Mouse (Mus musculus): ENCODE results near the gene Fcgr2b. TPM values are rescaled to one million over a fixed set of nuclear protein-coding genes. Genes with fewer than 3 reads are reported as not detected.

Fcgr2b gene
- polyA plus RNA-seq, 2 experiments = 2.1 TPM

DNA sequence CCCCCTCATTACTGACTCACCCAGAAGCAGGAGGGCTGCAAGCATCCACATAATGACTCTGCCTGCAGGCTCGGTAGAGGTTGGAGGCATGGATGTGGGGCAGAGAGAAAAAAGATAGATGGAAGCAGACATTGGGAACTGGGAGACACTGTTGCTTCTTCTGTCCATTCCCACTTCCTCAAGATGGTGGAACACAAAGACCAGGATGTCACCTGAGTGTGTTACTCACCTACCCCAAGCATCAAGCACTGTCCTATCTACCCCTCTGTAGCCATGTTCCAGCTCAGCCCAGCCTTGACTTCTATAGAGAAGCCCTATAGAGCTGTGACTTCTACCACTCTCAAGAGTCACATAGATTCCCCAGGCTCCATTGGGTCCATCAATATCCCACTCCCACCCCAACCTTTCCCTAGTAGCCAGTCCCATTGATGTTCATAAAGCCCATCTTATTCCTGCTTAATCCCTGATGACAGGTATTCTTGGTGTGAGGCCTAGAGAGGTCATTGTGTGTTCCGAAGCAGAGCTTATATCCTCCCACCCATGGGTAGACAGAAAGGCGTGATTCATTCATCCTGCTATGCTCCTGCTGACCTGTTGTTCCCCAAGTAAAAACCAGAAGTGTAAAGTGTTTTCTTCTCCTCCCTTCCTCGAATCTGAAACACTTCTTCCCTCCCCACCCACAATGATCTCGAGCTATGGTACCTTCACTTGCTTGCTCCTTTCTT is 63.3 kb downstream of the Fcgr2b start, which contains the start of gene Fcrlb:
Gene Fcrlb, minus strand, starts transcription at position 51 of the 725 bp plus-strand sequence.
- Histone ChIP-seq H3K4me3 (replicated peaks; ENCODE audit: low read length) (no peak within 1 kb of the TSS), H3K4me1 (ENCODE audit: control insufficient read depth, insufficient read depth, low read length) (peaks cover 5% of the 10 kb centered on the region; the same call in 1 of the 2 replicates), H3K36me3 (ENCODE audit: control insufficient read depth, insufficient read depth, low read length) (no peaks in the 10 kb centered on the region), H3K27me3 (ENCODE audit: control insufficient read depth, insufficient read depth, low read length) (peaks cover 13% of the 10 kb centered on the region), H3K9me3 (ENCODE audit: control insufficient read depth, low read length) (no peaks in the 10 kb centered on the region), H3K9ac (ENCODE audit: low read depth, low read length, severe bottlenecking) (no peak within 1 kb of the TSS), H3K27ac (replicated peaks; ENCODE audit: low read depth, low read length) (no peak within 1 kb of the TSS), H3K4me2 (replicated peaks; ENCODE audit: low read depth, low read length, severe bottlenecking) (no peak within 1 kb of the TSS)
- ATAC-seq (ENCODE audit: low FRiP score, low read depth) = no peak
- 78% methylated on average over 5 of the region's 5 CpGs for WGBS
- no peak for TF ChIP-seq POLR2A (IDR thresholded peaks at IDR 0.05; ENCODE audit: borderline replicate concordance, extremely low read depth, insufficient read depth, insufficient read length)
- no peak for DNase-seq (ENCODE audit: low spot score)

DNA sequence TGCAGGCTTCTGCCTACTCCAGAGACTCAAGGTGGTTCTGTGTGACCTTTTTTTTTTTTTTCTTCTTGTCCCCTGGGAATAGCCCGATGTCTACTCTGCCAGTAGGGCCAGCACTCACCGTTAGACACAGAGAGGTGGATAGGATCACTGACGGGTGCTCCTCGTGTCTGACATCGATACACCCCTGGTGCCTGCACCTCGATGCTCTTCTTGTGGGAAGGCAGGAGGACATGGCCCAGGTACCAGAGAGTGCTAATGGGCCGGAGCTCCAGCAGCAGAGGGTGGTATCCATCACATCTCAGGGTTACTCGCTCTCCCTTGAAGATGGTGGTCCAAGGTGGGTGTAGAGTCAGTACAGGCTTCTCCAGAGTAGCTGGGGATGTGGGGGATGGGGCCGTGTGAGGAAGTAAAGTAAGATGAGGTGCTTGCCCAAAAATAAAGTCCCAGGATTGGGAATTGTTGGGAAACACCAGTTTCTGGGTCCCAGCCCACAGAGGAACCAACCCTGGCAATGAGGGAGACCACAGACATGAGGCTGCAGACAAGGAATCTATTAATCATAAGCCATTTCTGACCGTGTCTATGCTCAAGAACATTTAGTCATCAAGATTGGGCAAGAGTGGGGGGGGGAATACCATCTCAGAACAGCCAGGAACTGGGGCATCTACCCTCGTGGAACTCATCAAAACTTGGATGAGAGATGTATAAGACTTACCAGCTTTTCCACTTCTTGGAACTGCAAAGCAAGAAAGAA is 64.3 kb downstream of the Fcgr2b start:
- no peak overlapping the region for H3K27ac ChIP-seq (replicated peaks; ENCODE audit: low read depth, low read length)
- no peak for DNase-seq (ENCODE audit: low spot score)
- no peak for ATAC-seq (ENCODE audit: low FRiP score, low read depth)
- H3K9ac ChIP-seq (ENCODE audit: low read depth, low read length, severe bottlenecking) = no peak overlapping the region
- H3K36me3 ChIP-seq (ENCODE audit: control insufficient read depth, insufficient read depth, low read length) = no peaks in the 10 kb centered on the region
- TF ChIP-seq POLR2A (IDR thresholded peaks at IDR 0.05; ENCODE audit: borderline replicate concordance, extremely low read depth, insufficient read depth, insufficient read length) = no peak
- no peaks in the 10 kb centered on the region for H3K9me3 ChIP-seq (ENCODE audit: control insufficient read depth, low read length)
- peaks cover 7% of the 10 kb centered on the region; the same call in 1 of the 2 replicates for H3K4me1 ChIP-seq (ENCODE audit: control insufficient read depth, insufficient read depth, low read length)
- H3K4me2 ChIP-seq (replicated peaks; ENCODE audit: low read depth, low read length, severe bottlenecking) = no peak overlapping the region
- H3K4me3 ChIP-seq (replicated peaks; ENCODE audit: low read length) = no peak overlapping the region
- 78% methylated on average over 11 of the region's 11 CpGs for WGBS
- H3K27me3 ChIP-seq (ENCODE audit: control insufficient read depth, insufficient read depth, low read length) = peaks cover 22% of the 10 kb centered on the region

Other genes with a start within 250 kb of the Fcgr2b start
- 9.1 TPM in 2 replicates for gene Atf6, start 108.8 kb downstream of the Fcgr2b start, polyA plus RNA-seq (2012; rRNA removed)
- 8.9 and 9.7 TPM in 2 replicates for gene Atf6, start 108.8 kb downstream of the Fcgr2b start, polyA plus RNA-seq (2014; fragmentation: Nextera tagmentation; extraction: Ambion mirVana)
- gene Gm26620, start 91.5 kb downstream of the Fcgr2b start, polyA plus RNA-seq (2012; rRNA removed) = 0.72 and 0.91 TPM in 2 replicates
- 0.78 and 0.82 TPM in 2 replicates for gene Gm26620, start 91.5 kb downstream of the Fcgr2b start, polyA plus RNA-seq (2014; fragmentation: Nextera tagmentation; extraction: Ambion mirVana)
- 54.9 and 58.5 TPM in 2 replicates for gene Dusp12, start 91.0 kb downstream of the Fcgr2b start, polyA plus RNA-seq (2012; rRNA removed)
- 51.5 and 57.7 TPM in 2 replicates for gene Dusp12, start 91.0 kb downstream of the Fcgr2b start, polyA plus RNA-seq (2014; fragmentation: Nextera tagmentation; extraction: Ambion mirVana)
- 0.08 and 0.18 TPM in 2 replicates for gene Fcrlb, start 63.6 kb downstream of the Fcgr2b start, polyA plus RNA-seq (2012; rRNA removed)
- gene Fcrlb, start 63.6 kb downstream of the Fcgr2b start, polyA plus RNA-seq (2014; fragmentation: Nextera tagmentation; extraction: Ambion mirVana) = not detected in 2 replicates
- 0.06 and 0.13 TPM in 2 replicates for gene Fcrla, start 49.0 kb downstream of the Fcgr2b start, polyA plus RNA-seq (2012; rRNA removed)
- not detected in 2 replicates for gene Fcrla, start 49.0 kb downstream of the Fcgr2b start, polyA plus RNA-seq (2014; fragmentation: Nextera tagmentation; extraction: Ambion mirVana)
- 0.75 and 1.2 TPM in 2 replicates for gene Fcgr4, start 42.4 kb upstream of the Fcgr2b start, polyA plus RNA-seq (2012; rRNA removed)
- gene Fcgr4, start 42.4 kb upstream of the Fcgr2b start, polyA plus RNA-seq (2014; fragmentation: Nextera tagmentation; extraction: Ambion mirVana) = 0.59 and 0.79 TPM in 2 replicates
- gene Fcgr3, start 88.4 kb upstream of the Fcgr2b start, polyA plus RNA-seq (2012; rRNA removed) = 12.8 and 13.7 TPM in 2 replicates
- gene Fcgr3, start 88.4 kb upstream of the Fcgr2b start, polyA plus RNA-seq (2014; fragmentation: Nextera tagmentation; extraction: Ambion mirVana) = 17.6 and 19.7 TPM in 2 replicates
- gene Cfap126, start 137.4 kb upstream of the Fcgr2b start, polyA plus RNA-seq (2012; rRNA removed) = 2.1 and 2.7 TPM in 2 replicates
- gene Cfap126, start 137.4 kb upstream of the Fcgr2b start, polyA plus RNA-seq (2014; fragmentation: Nextera tagmentation; extraction: Ambion mirVana) = 1.1 and 1.3 TPM in 2 replicates
- gene Sdhc, start 174.1 kb upstream of the Fcgr2b start, polyA plus RNA-seq (2012; rRNA removed) = 246 and 314 TPM in 2 replicates
- gene Sdhc, start 174.1 kb upstream of the Fcgr2b start, polyA plus RNA-seq (2014; fragmentation: Nextera tagmentation; extraction: Ambion mirVana) = 273 and 281 TPM in 2 replicates
- 14.6 and 19.8 TPM in 2 replicates for gene Mpz, start 174.2 kb upstream of the Fcgr2b start, polyA plus RNA-seq (2012; rRNA removed)
- 4.9 and 5.3 TPM in 2 replicates for gene Mpz, start 174.2 kb upstream of the Fcgr2b start, polyA plus RNA-seq (2014; fragmentation: Nextera tagmentation; extraction: Ambion mirVana)
- 3.3 and 3.9 TPM in 2 replicates for gene Pcp4l1, start 219.7 kb upstream of the Fcgr2b start, polyA plus RNA-seq (2012; rRNA removed)
- 6.0 and 6.3 TPM in 2 replicates for gene Pcp4l1, start 219.7 kb upstream of the Fcgr2b start, polyA plus RNA-seq (2014; fragmentation: Nextera tagmentation; extraction: Ambion mirVana)
- 0.04 and 0.06 TPM in 2 replicates for gene Nr1i3, start 237.4 kb upstream of the Fcgr2b start, polyA plus RNA-seq (2012; rRNA removed)
- gene Nr1i3, start 237.4 kb upstream of the Fcgr2b start, polyA plus RNA-seq (2014; fragmentation: Nextera tagmentation; extraction: Ambion mirVana) = 0.30 and 0.32 TPM in 2 replicates
- 26.3 and 29.4 TPM in 2 replicates for gene Tomm40l, start 246.0 kb upstream of the Fcgr2b start, polyA plus RNA-seq (2012; rRNA removed)
- gene Tomm40l, start 246.0 kb upstream of the Fcgr2b start, polyA plus RNA-seq (2014; fragmentation: Nextera tagmentation; extraction: Ambion mirVana) = 28.6 and 29.2 TPM in 2 replicates
- 4.7 and 8.1 TPM in 2 replicates for gene Apoa2, start 248.5 kb upstream of the Fcgr2b start, polyA plus RNA-seq (2012; rRNA removed)
- gene Apoa2, start 248.5 kb upstream of the Fcgr2b start, polyA plus RNA-seq (2014; fragmentation: Nextera tagmentation; extraction: Ambion mirVana) = 1.6 and 1.9 TPM in 2 replicates

All from limb, embryonic 14.5 days (tissue).